Mouse (Mus musculus) lung, embryonic 15.5 days (tissue): ENCODE data around the gene Gm3383. TPM values are rescaled to one million over a fixed set of nuclear protein-coding genes. Genes with fewer than 3 reads are reported as not detected.
"Not testable (repeated sequence)": the region's sequence is repeated elsewhere in the genome, so short reads cannot be mapped to it uniquely, and the experiment has no call there.

Experiments used
- ATAC-seq: fragments of 200-750 bp; cut with Nextera tagmentation; 2 replicates; pipeline ENCODE4 v1.8.0; 2017; ENCODE audit warnings: moderate number of reproducible peaks, borderline replicate concordance; ENCODE audit not compliant: low FRiP score, low TSS enrichment; ENCODE audit errors: extremely low read depth
- H3K27ac ChIP-seq: fragments of 300-500 bp; sonication (generic); 2 replicates; pipeline ENCODE4 v1.5.1; 2015; ENCODE audit warnings: moderate library complexity, mild to moderate bottlenecking, inconsistent platforms
- H3K27me3 ChIP-seq: fragments of 300-500 bp; sonication (generic); 2 replicates; pipeline ENCODE4 v1.6.1; 2015; ENCODE audit warnings: inconsistent platforms
- H3K36me3 ChIP-seq: fragments of 300-500 bp; sonication (generic); 2 replicates; pipeline ENCODE4 v1.6.1; 2015; ENCODE audit warnings: inconsistent platforms
- H3K4me1 ChIP-seq: fragments of 300-500 bp; sonication (generic); 2 replicates; pipeline ENCODE4 v1.6.1; 2015; ENCODE audit warnings: inconsistent platforms
- H3K4me2 ChIP-seq: fragments of 300-500 bp; sonication (generic); 2 replicates; pipeline ENCODE4 v1.6.1; 2015; ENCODE audit warnings: inconsistent platforms, mild to moderate bottlenecking, moderate library complexity
- H3K4me3 ChIP-seq: fragments of 300-500 bp; sonication (generic); 2 replicates; pipeline ENCODE4 v1.5.1; 2015; ENCODE audit warnings: mild to moderate bottlenecking, inconsistent platforms
- H3K9ac ChIP-seq: fragments of 300-500 bp; sonication (generic); 2 replicates; pipeline ENCODE4 v1.6.1; 2015; ENCODE audit warnings: inconsistent platforms
- H3K9me3 ChIP-seq: fragments of 300-500 bp; sonication (generic); 2 replicates; pipeline ENCODE4 v1.6.1; 2016; ENCODE audit warnings: inconsistent platforms
- WGBS: fragments of 180-500 bp; shearing (Covaris S2); methylation state at CpG from one replicate; pipeline ENCODE4 v1.1.7; 2015; 5-methylcytosine and 5-hydroxymethylcytosine counted together
- polyA plus RNA-seq: library from polyadenylated mRNA; unstranded; fragments of >200 nt; fragmentation: Nextera tagmentation; extraction: Ambion mirVana; gene quantifications from 2 replicates; pipeline ENCODE4 v1.2.1, GENCODE M21; 2015

Gm3383 gene
- 0.50 and 0.57 TPM in 2 replicates for polyA plus RNA-seq

- not testable (repeated sequence) for H3K4me1 ChIP-seq, H3K9me3 ChIP-seq, H3K27ac ChIP-seq, ATAC-seq, H3K9ac ChIP-seq, H3K27me3 ChIP-seq, H3K4me2 ChIP-seq, H3K4me3 ChIP-seq, H3K36me3 ChIP-seq
- no CpG with 5 or more reads among the region's 3 CpGs for WGBS
Observed at GRCm38 (mm10) chr14:5807882-5808281, at the start of gene Gm3383. TSS of gene Gm3383 (minus strand) at chr14:5807982.

GRCm38 (mm10) chr14:5855911-5856310, 48.1 kb upstream of the Gm3383 start:
- not testable (repeated sequence) for H3K4me2 ChIP-seq, H3K36me3 ChIP-seq, H3K27me3 ChIP-seq, H3K4me3 ChIP-seq, H3K27ac ChIP-seq, H3K9me3 ChIP-seq, H3K9ac ChIP-seq, H3K4me1 ChIP-seq, ATAC-seq
- WGBS: 66% methylated on average over 3 of the region's 3 CpGs

GRCm38 (mm10) chr14:5830229-5830628, 22.4 kb upstream of the Gm3383 start, which contains the start of gene Gm3424:
TSS of gene Gm3424 (minus strand) at chr14:5830329.
- H3K27ac ChIP-seq, H3K9me3 ChIP-seq, H3K36me3 ChIP-seq, H3K9ac ChIP-seq, H3K27me3 ChIP-seq, H3K4me2 ChIP-seq, H3K4me3 ChIP-seq, ATAC-seq, H3K4me1 ChIP-seq: not testable (repeated sequence)
- no CpG with 5 or more reads among the region's 3 CpGs for WGBS

GRCm38 (mm10) chr14:5812699-5813356, 5.0 kb upstream of the Gm3383 start:
- WGBS: no CpG with 5 or more reads among the region's 47 CpGs
- not testable (repeated sequence) for H3K4me1 ChIP-seq, H3K4me2 ChIP-seq, H3K9ac ChIP-seq, ATAC-seq, H3K4me3 ChIP-seq, H3K27ac ChIP-seq, H3K27me3 ChIP-seq, H3K9me3 ChIP-seq, H3K36me3 ChIP-seq

- not testable (repeated sequence) for H3K4me2 ChIP-seq, H3K4me3 ChIP-seq, H3K4me1 ChIP-seq, H3K9me3 ChIP-seq, H3K9ac ChIP-seq, H3K36me3 ChIP-seq, H3K27ac ChIP-seq, ATAC-seq, H3K27me3 ChIP-seq
- WGBS: no CpG with 5 or more reads among the region's 37 CpGs
Observed at GRCm38 (mm10) chr14:5741477-5741876, 66.3 kb downstream of the Gm3383 start, which contains the start of gene Gm3373. TSS of gene Gm3373 (minus strand) at chr14:5741577.

GRCm38 (mm10) chr14:5687357-5687756, 120.4 kb downstream of the Gm3383 start, which contains the start of gene Gm9603:
TSS of gene Gm9603 (minus strand) at chr14:5687457.
- ATAC-seq, H3K27ac ChIP-seq, H3K9ac ChIP-seq, H3K36me3 ChIP-seq, H3K9me3 ChIP-seq, H3K4me3 ChIP-seq, H3K27me3 ChIP-seq, H3K4me2 ChIP-seq, H3K4me1 ChIP-seq: not testable (repeated sequence)
- no CpG with 5 or more reads among the region's 2 CpGs for WGBS

GRCm38 (mm10) chr14:5632928-5633327, 174.9 kb downstream of the Gm3383 start, which contains the start of gene Gm8265:
TSS of gene Gm8265 (minus strand) at chr14:5633028.
- not testable (repeated sequence) for ATAC-seq, H3K4me1 ChIP-seq, H3K4me3 ChIP-seq, H3K4me2 ChIP-seq, H3K36me3 ChIP-seq, H3K27me3 ChIP-seq, H3K9me3 ChIP-seq, H3K9ac ChIP-seq, H3K27ac ChIP-seq
- WGBS: no CpG with 5 or more reads among the region's 1 CpGs

Other genes with a start within 250 kb of the Gm3383 start
- not detected in 2 replicates for gene Gm8265, start 175.0 kb downstream of the Gm3383 start, polyA plus RNA-seq
- gene Gm9603, start 120.5 kb downstream of the Gm3383 start, polyA plus RNA-seq: not detected in 2 replicates
- gene Gm3373, start 66.4 kb downstream of the Gm3383 start, polyA plus RNA-seq: 0.52 TPM in 1 of 2 replicates, not detected in the other
- not detected in 2 replicates for gene Gm3424, start 22.3 kb upstream of the Gm3383 start, polyA plus RNA-seq
- 0.10 and 0.24 TPM in 2 replicates for gene Gm8237, start 72.4 kb upstream of the Gm3383 start, polyA plus RNA-seq
- 0.45 and 0.49 TPM in 2 replicates for gene Gm3248, start 153.8 kb upstream of the Gm3383 start, polyA plus RNA-seq
- gene Gm3453, start 171.2 kb upstream of the Gm3383 start, polyA plus RNA-seq: not detected in 2 replicates